Mouse (Mus musculus): ENCODE results near the gene Cd3e. TPM values are rescaled to one million over a fixed set of nuclear protein-coding genes. Genes with fewer than 3 reads are reported as not detected.
"Not testable (repeated sequence)": the region's sequence is repeated elsewhere in the genome, so short reads cannot be mapped to it uniquely, and the experiment has no call there.

The Cd3e gene
- total and polyA plus RNA-seq, 3 experiments: not detected

DNA sequence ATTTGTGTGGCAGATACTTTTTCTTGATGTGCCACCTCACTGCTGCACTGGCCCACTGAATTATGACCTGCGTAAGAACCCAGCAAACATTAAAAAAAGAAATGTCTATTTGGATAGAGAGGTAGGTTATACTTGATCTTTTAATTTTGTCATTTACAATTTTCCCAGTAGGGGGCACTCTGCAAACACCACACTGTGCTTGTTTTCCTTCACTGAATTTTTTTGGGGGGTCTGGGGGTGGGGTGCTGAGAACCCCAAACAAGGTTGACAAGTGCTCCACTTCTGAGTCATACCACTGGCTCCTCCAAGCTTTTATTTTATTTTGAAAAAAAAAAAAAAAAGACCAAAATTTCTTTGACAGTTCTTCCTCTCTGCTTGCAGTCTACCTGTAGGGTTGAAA lies 40.0 kb downstream of the Cd3e start:
- peaks cover 0 to 7% of the 10 kb centered on the region in 2 experiments; a peak in 2 of 4 replicates for H3K36me3 ChIP-seq (ENCODE audit: control insufficient read depth in 1 of 2, insufficient read depth in 2 of 2, low read length in 2 of 2)
- H3K27ac ChIP-seq (ENCODE audit: control insufficient read depth, low read depth, low read length): no peak overlapping the region
- H3K4me3 ChIP-seq (ENCODE audit: control insufficient read depth in 1 of 2, insufficient read depth in 1 of 2, low read depth in 2 of 2, low read length in 2 of 2): no peak overlapping the region
- TF ChIP-seq CHD2 (IDR thresholded peaks at IDR 0.05; ENCODE audit: low read length): no peak
- TF ChIP-seq CTCF (IDR thresholded peaks at IDR 0.05 in 2 of 3, conservative IDR thresholded peaks at IDR 0.05 in 1 of 3; ENCODE audit: control insufficient read depth in 1 of 3, insufficient read depth in 1 of 3, low read depth in 2 of 3, low read length in 3 of 3, poor library complexity in 1 of 3, severe bottlenecking in 1 of 3): peak in 2 of 3 experiments; percentile 13 to 47; a peak in 3 of 6 replicates
- TF ChIP-seq ZNF384 (IDR thresholded peaks at IDR 0.05; ENCODE audit: low read depth, low read length): no peak
- TF ChIP-seq SMC3 (IDR thresholded peaks at IDR 0.05; ENCODE audit: low read depth, low read length): peak; percentile 51
- peak; percentile 56 for TF ChIP-seq ZC3H11A (IDR thresholded peaks at IDR 0.05; ENCODE audit: low read depth, low read length)
- TF ChIP-seq MAZ (IDR thresholded peaks at IDR 0.05; ENCODE audit: low read depth, low read length): no peak
- TF ChIP-seq RAD21 (IDR thresholded peaks at IDR 0.05; ENCODE audit: low read depth, low read length): peak; percentile 49
- H3K9me3 ChIP-seq (replicated peaks; ENCODE audit: insufficient read depth, low read length): no peaks in the 10 kb centered on the region
- DNase-seq (ENCODE audit: low read depth, low spot score): no peak
- H3K9ac ChIP-seq (ENCODE audit: control insufficient read depth, low read depth, low read length, poor library complexity, severe bottlenecking): no peak overlapping the region
- peaks cover 0 to 6% of the 10 kb centered on the region in 2 experiments; a peak in 2 of 4 replicates for H3K4me1 ChIP-seq (ENCODE audit: control insufficient read depth in 1 of 2, insufficient read depth in 2 of 2, low read length in 2 of 2)
- peaks cover 5 to 6% of the 10 kb centered on the region in 2 experiments for H3K27me3 ChIP-seq (ENCODE audit: control insufficient read depth in 1 of 2, insufficient read depth in 2 of 2, low read length in 2 of 2)
- H3K79me2 ChIP-seq (ENCODE audit: control insufficient read depth, insufficient read depth, low read length, poor library complexity): peaks cover 8% of the 10 kb centered on the region

DNA sequence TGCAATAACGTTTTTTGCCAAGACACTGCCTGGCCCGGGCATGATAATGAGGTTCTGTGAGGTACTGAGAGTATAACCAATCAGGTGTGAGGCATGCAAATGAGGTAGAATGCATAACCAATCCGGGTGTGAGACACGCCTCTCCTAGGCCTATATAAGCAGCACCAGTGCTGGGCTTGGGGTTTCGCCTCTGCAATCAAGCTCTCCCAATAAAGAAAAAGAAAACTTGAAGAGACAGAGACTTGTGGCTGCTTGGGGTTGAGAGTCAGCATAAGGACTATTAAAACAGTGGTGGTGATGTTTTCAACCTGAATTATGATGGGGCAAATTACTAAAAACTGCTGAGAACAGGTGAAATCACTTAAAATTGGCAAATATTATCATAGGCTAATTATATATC lies 41.7 kb downstream of the Cd3e start:
- not testable (repeated sequence) for H3K4me1 ChIP-seq (ENCODE audit: control insufficient read depth in 1 of 2, insufficient read depth in 2 of 2, low read length in 2 of 2); H3K9me3 ChIP-seq (replicated peaks; ENCODE audit: insufficient read depth, low read length); H3K27me3 ChIP-seq (ENCODE audit: control insufficient read depth in 1 of 2, insufficient read depth in 2 of 2, low read length in 2 of 2)
- peak; percentile 73 for DNase-seq (ENCODE audit: low read depth, low spot score)
- Histone ChIP-seq H3K4me3 (ENCODE audit: control insufficient read depth in 1 of 2, insufficient read depth in 1 of 2, low read depth in 2 of 2, low read length in 2 of 2) (peak overlapping the region; percentile 37 to 56), H3K9ac (ENCODE audit: control insufficient read depth, low read depth, low read length, poor library complexity, severe bottlenecking) (peak overlapping the region; percentile 58; the same call in 1 of the 2 replicates), H3K27ac (ENCODE audit: control insufficient read depth, low read depth, low read length) (peak overlapping the region; percentile 67), H3K36me3 (ENCODE audit: control insufficient read depth in 1 of 2, insufficient read depth in 2 of 2, low read length in 2 of 2) (peaks cover 2 to 13% of the 10 kb centered on the region in 2 experiments; a peak in 3 of 4 replicates), H3K79me2 (ENCODE audit: control insufficient read depth, insufficient read depth, low read length, poor library complexity) (peaks cover 15% of the 10 kb centered on the region)
- TF ChIP-seq EP300 (IDR thresholded peaks at IDR 0.05; ENCODE audit: low read depth in 1 of 2, low read length in 2 of 2) (peak in 1 of 2 experiments; percentile 23; a peak in 1 of 4 replicates), TBP (IDR thresholded peaks at IDR 0.05; ENCODE audit: low read depth, low read length) (peak; percentile 87)

GRCm38 (mm10) chr9:44966815-44967242 lies 42.6 kb downstream of the Cd3e start:
- Histone ChIP-seq H3K4me1 (ENCODE audit: control insufficient read depth in 1 of 2, insufficient read depth in 2 of 2, low read length in 2 of 2) (peaks cover 0 to 6% of the 10 kb centered on the region in 2 experiments; a peak in 2 of 4 replicates), H3K79me2 (ENCODE audit: control insufficient read depth, insufficient read depth, low read length, poor library complexity) (peaks cover 15% of the 10 kb centered on the region), H3K4me3 (ENCODE audit: control insufficient read depth in 1 of 2, insufficient read depth in 1 of 2, low read depth in 2 of 2, low read length in 2 of 2) (peak overlapping the region in 1 of 2 experiments; percentile 56; a peak in 2 of 4 replicates), H3K27ac (ENCODE audit: control insufficient read depth, low read depth, low read length) (peak overlapping the region; percentile 67), H3K27me3 (ENCODE audit: control insufficient read depth in 1 of 2, insufficient read depth in 2 of 2, low read length in 2 of 2) (no peaks in the 10 kb centered on the region; a peak in 1 of 4 replicates), H3K36me3 (ENCODE audit: control insufficient read depth in 1 of 2, insufficient read depth in 2 of 2, low read length in 2 of 2) (peaks cover 2 to 13% of the 10 kb centered on the region in 2 experiments), H3K9me3 (replicated peaks; ENCODE audit: insufficient read depth, low read length) (no peaks in the 10 kb centered on the region), H3K9ac (ENCODE audit: control insufficient read depth, low read depth, low read length, poor library complexity, severe bottlenecking) (peak overlapping the region; percentile 58)
- peak; percentile 96 for DNase-seq (ENCODE audit: low read depth, low spot score)
- TF ChIP-seq TAL1 (IDR thresholded peaks at IDR 0.05; ENCODE audit: low read length) (no peak), CHD2 (IDR thresholded peaks at IDR 0.05; ENCODE audit: low read length) (no peak), HCFC1 (IDR thresholded peaks at IDR 0.05; ENCODE audit: low read depth, low read length) (peak; percentile 76), POLR2AphosphoS5 (IDR thresholded peaks at IDR 0.05; ENCODE audit: borderline replicate concordance, low read depth, low read length) (peak; percentile 92; the same call in 1 of the 2 replicates), NRF1 (IDR thresholded peaks at IDR 0.05; ENCODE audit: insufficient read depth, low read depth, low read length, poor library complexity, severe bottlenecking) (no peak), NELFE (IDR thresholded peaks at IDR 0.05; ENCODE audit: low read depth, low read length) (peak; percentile 54), KAT2A (conservative IDR thresholded peaks at IDR 0.05; ENCODE audit: low read depth, low read length) (no peak; the same call in 1 of the 2 replicates), MEF2A (IDR thresholded peaks at IDR 0.05; ENCODE audit: extremely low read depth, insufficient replicate concordance, low read depth, low read length, poor library complexity, severe bottlenecking) (no peak), TCF12 (IDR thresholded peaks at IDR 0.05; ENCODE audit: low read depth, low read length) (peak; percentile 54; the same call in 1 of the 2 replicates), MXI1 (IDR thresholded peaks at IDR 0.05; ENCODE audit: low read depth, low read length) (peak; percentile 82), UBTF (IDR thresholded peaks at IDR 0.05; ENCODE audit: borderline replicate concordance, insufficient read depth, low read depth, low read length) (no peak), MAFK (IDR thresholded peaks at IDR 0.05; ENCODE audit: borderline replicate concordance, low read depth, low read length) (peak; percentile 92), CTCF (IDR thresholded peaks at IDR 0.05 in 2 of 3, conservative IDR thresholded peaks at IDR 0.05 in 1 of 3; ENCODE audit: control insufficient read depth in 1 of 3, insufficient read depth in 1 of 3, low read depth in 2 of 3, low read length in 3 of 3, poor library complexity in 1 of 3, severe bottlenecking in 1 of 3) (peak; percentile 75 to 88 (median 82)), RCOR1 (IDR thresholded peaks at IDR 0.05; ENCODE audit: low read depth, low read length) (peak; percentile 38; the same call in 1 of the 2 replicates), ZNF384 (IDR thresholded peaks at IDR 0.05; ENCODE audit: low read depth, low read length) (0 out of 2 replicates have a peak, but pooled peaks have one; percentile 37), BHLHE40 (IDR thresholded peaks at IDR 0.05; ENCODE audit: borderline replicate concordance, low read depth, low read length) (no peak), MYB (IDR thresholded peaks at IDR 0.05; ENCODE audit: low read depth, low read length) (0 out of 2 replicates have a peak, but pooled peaks have one; percentile 36)

Data from MEL (cell line).